Mouse (Mus musculus) liver, embryonic 14.5 days (tissue): ENCODE results near the gene Dnah11.
A peak's percentile ranks its signal among the peaks of the same experiment; 100 is the strongest.

Source experiments
- CTCF ChIP-seq: IDR thresholded peaks from 2 replicates; pipeline ENCODE4 v1.5.1; 2016; ENCODE audit warnings: antibody characterized with exemption, low read depth, control low read depth
- EP300 ChIP-seq: IDR thresholded peaks from 2 replicates; pipeline ENCODE4 v1.6.1; 2016; ENCODE audit warnings: antibody characterized with exemption, low read depth

DNA sequence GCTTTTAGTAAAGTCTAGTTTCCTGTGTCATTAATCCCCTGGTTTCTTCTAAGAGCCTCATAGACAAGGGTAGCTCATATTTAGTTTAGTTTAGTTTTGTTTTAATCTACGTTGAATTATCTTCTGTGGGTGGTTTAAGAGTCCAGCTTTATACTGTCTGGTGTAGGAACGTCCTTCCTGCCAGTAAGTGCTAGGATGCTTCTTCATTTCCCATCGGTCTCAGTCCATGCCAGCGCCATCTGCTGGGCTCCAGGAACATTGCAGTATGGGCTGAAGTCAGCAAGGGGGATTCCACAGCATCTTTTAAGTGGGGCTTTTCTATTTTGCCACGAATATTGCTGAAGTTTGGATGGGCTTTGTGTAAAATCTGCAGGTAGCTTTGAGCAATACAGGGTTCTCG, 345.5 kb downstream of the Dnah11 start:
- TF ChIP-seq CTCF: peak; percentile 92
- TF ChIP-seq EP300: no peak
